9 mouse cellular contexts compared by ENCODE assay signal in genomic region chr7:45235656-45236180, GRCm38 (mm10). TPM values are rescaled to one million over a fixed set of nuclear protein-coding genes. Genes with fewer than 3 reads are reported as not detected.
A peak's percentile ranks its signal among the peaks of the same experiment; 100 is the strongest.
DNase-seq lines count a peak whose midpoint lies in the region; ATAC-seq lines count a peak whose summit lies in the region.
"Had no signal": no experiment of that assay in that cellular context is flagged by ENCODE, and none has a peak within 500 bp of the region (broad histone marks: within the 10 kb centered on the region; RNA-seq: fewer than 3 reads in every experiment).

No protein-coding gene starts in this region.

- H3K9me3 ChIP-seq in lung, embryonic 15.5 days: no peaks in the 10 kb centered on the region
- no peaks in the 10 kb centered on the region for H3K9me3 ChIP-seq in forebrain, embryonic 14.5 days (replicated peaks; ENCODE audit: control insufficient read depth, low read length)
- H3K9me3 ChIP-seq in intestine, embryonic 15.5 days: no peaks in the 10 kb centered on the region
- no peaks in the 10 kb centered on the region for H3K9me3 ChIP-seq in neural tube, embryonic 12.5 days

- WGBS in lung, embryonic 15.5 days: 39% methylated on average over 17 of the region's 17 CpGs
- WGBS in forebrain, embryonic 14.5 days: 30% methylated on average over 17 of the region's 17 CpGs
- WGBS in intestine, embryonic 15.5 days: 38% methylated on average over 17 of the region's 17 CpGs
- WGBS in neural tube, embryonic 12.5 days: 35% methylated on average over 17 of the region's 17 CpGs

- H3K4me2 ChIP-seq in lung, embryonic 15.5 days: peak overlapping the region; percentile 58
- peak overlapping the region; percentile 31 for H3K4me2 ChIP-seq in forebrain, embryonic 14.5 days (ENCODE audit: low read length)
- H3K4me2 ChIP-seq in intestine, embryonic 15.5 days (replicated peaks): peak overlapping the region; percentile 61
- peak overlapping the region; percentile 43 for H3K4me2 ChIP-seq in neural tube, embryonic 12.5 days (replicated peaks)

- no peaks in the 10 kb centered on the region for H3K27me3 ChIP-seq in lung, embryonic 15.5 days
- 0 out of 2 replicates have a peak, but pooled peaks cover 12% of the 10 kb centered on the region for H3K27me3 ChIP-seq in forebrain, embryonic 14.5 days (replicated peaks; ENCODE audit: control insufficient read depth, insufficient read depth, low read length)
- H3K27me3 ChIP-seq in intestine, embryonic 15.5 days (replicated peaks): peaks cover 5% of the 10 kb centered on the region
- H3K27me3 ChIP-seq in neural tube, embryonic 12.5 days (replicated peaks): peaks cover 40% of the 10 kb centered on the region

- H3K4me3 ChIP-seq in lung, embryonic 15.5 days: peak overlapping the region; percentile 27
- 0 out of 2 replicates have a peak overlapping the region, but pooled peaks have one; percentile 8 for H3K4me3 ChIP-seq in forebrain, embryonic 14.5 days (ENCODE audit: low read depth, low read length)
- peak overlapping the region; percentile 15; the same call in 1 of the 2 replicates for H3K4me3 ChIP-seq in intestine, embryonic 15.5 days (replicated peaks)
- H3K4me3 ChIP-seq in neural tube, embryonic 12.5 days: no peak overlapping the region

- H3K27ac ChIP-seq in lung, embryonic 15.5 days: peak overlapping the region; percentile 38; the same call in 1 of the 2 replicates
- H3K27ac ChIP-seq in forebrain, embryonic 14.5 days (ENCODE audit: low read depth, low read length): 0 out of 2 replicates have a peak overlapping the region, but pooled peaks have one; percentile 15
- 0 out of 2 replicates have a peak overlapping the region, but pooled peaks have one; percentile 34 for H3K27ac ChIP-seq in intestine, embryonic 15.5 days
- no peak overlapping the region for H3K27ac ChIP-seq in neural tube, embryonic 12.5 days

- ATAC-seq in lung, embryonic 15.5 days (ENCODE audit: borderline replicate concordance, extremely low read depth, low FRiP score, low TSS enrichment): 0 out of 2 replicates have a peak, but pooled peaks have one; percentile 2
- no peak for ATAC-seq in forebrain, embryonic 14.5 days
- no peak; the same call in 1 of the 2 replicates for ATAC-seq in intestine, embryonic 15.5 days
- peak; percentile 10; the same call in 1 of the 2 replicates for ATAC-seq in neural tube, embryonic 12.5 days (ENCODE audit: low FRiP score, low read depth)

- DNase-seq in lung, adult 18-20 months: no peak
- DNase-seq in forebrain, embryonic 14.5 days (ENCODE audit: low spot score): no peak
- no peak for DNase-seq in embryo, embryonic 10 days (ENCODE audit: low spot score)
- no peak for DNase-seq in adrenal gland, postnatal 25 days
- no peak for DNase-seq in kidney, postnatal 25 days

- peaks cover 40% of the 10 kb centered on the region for H3K4me1 ChIP-seq in lung, embryonic 15.5 days
- H3K4me1 ChIP-seq in forebrain, embryonic 14.5 days (ENCODE audit: control insufficient read depth, insufficient read depth, low read length): peaks cover 17% of the 10 kb centered on the region
- H3K4me1 ChIP-seq in intestine, embryonic 15.5 days (replicated peaks): peaks cover 24% of the 10 kb centered on the region
- peaks cover 20% of the 10 kb centered on the region for H3K4me1 ChIP-seq in neural tube, embryonic 12.5 days

- no peak overlapping the region for H3K9ac ChIP-seq in lung, embryonic 15.5 days
- H3K9ac ChIP-seq in forebrain, embryonic 14.5 days (ENCODE audit: low read length): 0 out of 2 replicates have a peak overlapping the region, but pooled peaks have one; percentile 36
- H3K9ac ChIP-seq in intestine, embryonic 15.5 days: 0 out of 2 replicates have a peak overlapping the region, but pooled peaks have one; percentile 30
- no peak overlapping the region for H3K9ac ChIP-seq in neural tube, embryonic 12.5 days

- H3K36me3 ChIP-seq in lung, embryonic 15.5 days: peaks cover 25% of the 10 kb centered on the region
- peaks cover 27% of the 10 kb centered on the region for H3K36me3 ChIP-seq in forebrain, embryonic 14.5 days (ENCODE audit: control insufficient read depth, insufficient read depth, low read length)
- H3K36me3 ChIP-seq in intestine, embryonic 15.5 days: peaks cover 5% of the 10 kb centered on the region; the same call in 1 of the 2 replicates
- peaks cover 23% of the 10 kb centered on the region for H3K36me3 ChIP-seq in neural tube, embryonic 12.5 days

RNA-seq across cellular contexts. Expression of gene Cd37, which starts 3.2 kb away (rescaled TPM):
- 3.1 and 3.8 TPM in 2 replicates for polyA plus RNA-seq in lung, embryonic 15.5 days (2015; fragmentation: Nextera tagmentation; extraction: Ambion mirVana)
- polyA plus RNA-seq in forebrain, embryonic 14.5 days (2014; fragmentation: Nextera tagmentation; extraction: Ambion mirVana): 0.99 and 1.4 TPM in 2 replicates
- 3.5 and 3.6 TPM in 2 replicates for polyA plus RNA-seq in intestine, embryonic 15.5 days (2015; fragmentation: Nextera tagmentation; extraction: Ambion mirVana)
- 1.1 and 1.2 TPM in 2 replicates for polyA plus RNA-seq in neural tube, embryonic 12.5 days (2016; fragmentation: Nextera tagmentation; extraction: Ambion mirVana)
- total RNA-seq in adrenal gland, postnatal 25 days (2021): 2.7 TPM in 2 replicates

RNA-seq across cellular contexts. Expression of gene Slc6a16, which starts 5.2 kb away (rescaled TPM):
- 0.16 TPM in 1 of 2 replicates, not detected in the other for polyA plus RNA-seq in lung, embryonic 15.5 days (2015; fragmentation: Nextera tagmentation; extraction: Ambion mirVana)
- polyA plus RNA-seq in forebrain, embryonic 14.5 days (2014; fragmentation: Nextera tagmentation; extraction: Ambion mirVana): 0.09 and 0.26 TPM in 2 replicates
- not detected in 2 replicates for polyA plus RNA-seq in intestine, embryonic 15.5 days (2015; fragmentation: Nextera tagmentation; extraction: Ambion mirVana)
- polyA plus RNA-seq in neural tube, embryonic 12.5 days (2016; fragmentation: Nextera tagmentation; extraction: Ambion mirVana): 0.20 TPM in 1 of 2 replicates, not detected in the other
- total RNA-seq in adrenal gland, postnatal 25 days (2021): not detected in 2 replicates
- total RNA-seq: common myeloid progenitor, adult 5-6 weeks had no signal

RNA-seq across cellular contexts. Expression of gene Tead2, which starts 20.2 kb away (rescaled TPM):
- 180 and 183 TPM in 2 replicates for polyA plus RNA-seq in lung, embryonic 15.5 days (2015; fragmentation: Nextera tagmentation; extraction: Ambion mirVana)
- 81.7 and 95.7 TPM in 2 replicates for polyA plus RNA-seq in forebrain, embryonic 14.5 days (2014; fragmentation: Nextera tagmentation; extraction: Ambion mirVana)
- polyA plus RNA-seq in intestine, embryonic 15.5 days (2015; fragmentation: Nextera tagmentation; extraction: Ambion mirVana): 93.2 and 97.0 TPM in 2 replicates
- polyA plus RNA-seq in neural tube, embryonic 12.5 days (2016; fragmentation: Nextera tagmentation; extraction: Ambion mirVana): 173 and 178 TPM in 2 replicates
- total RNA-seq in adrenal gland, postnatal 25 days (2021): 15.0 and 15.3 TPM in 2 replicates

RNA-seq across cellular contexts. Expression of gene Dkkl1, which starts 23.8 kb away (rescaled TPM):
- polyA plus RNA-seq in lung, embryonic 15.5 days (2015; fragmentation: Nextera tagmentation; extraction: Ambion mirVana): 0.54 and 1.1 TPM in 2 replicates
- 0.91 and 1.7 TPM in 2 replicates for polyA plus RNA-seq in forebrain, embryonic 14.5 days (2014; fragmentation: Nextera tagmentation; extraction: Ambion mirVana)
- polyA plus RNA-seq in intestine, embryonic 15.5 days (2015; fragmentation: Nextera tagmentation; extraction: Ambion mirVana): 1.0 and 1.1 TPM in 2 replicates
- 7.5 and 7.6 TPM in 2 replicates for polyA plus RNA-seq in neural tube, embryonic 12.5 days (2016; fragmentation: Nextera tagmentation; extraction: Ambion mirVana)
- not detected in 2 replicates for total RNA-seq in adrenal gland, postnatal 25 days (2021)

RNA-seq across cellular contexts. Expression of gene Ccdc155, which starts 31.0 kb away (rescaled TPM):
- 0.75 and 1.1 TPM in 2 replicates for polyA plus RNA-seq in lung, embryonic 15.5 days (2015; fragmentation: Nextera tagmentation; extraction: Ambion mirVana)
- polyA plus RNA-seq in forebrain, embryonic 14.5 days (2014; fragmentation: Nextera tagmentation; extraction: Ambion mirVana): 0.43 and 0.52 TPM in 2 replicates
- 0.61 and 0.69 TPM in 2 replicates for polyA plus RNA-seq in intestine, embryonic 15.5 days (2015; fragmentation: Nextera tagmentation; extraction: Ambion mirVana)
- 0.42 and 0.74 TPM in 2 replicates for polyA plus RNA-seq in neural tube, embryonic 12.5 days (2016; fragmentation: Nextera tagmentation; extraction: Ambion mirVana)
- 0.12 TPM in 1 of 2 replicates, not detected in the other for total RNA-seq in adrenal gland, postnatal 25 days (2021)

Comparison
In these comparisons a context has a peak if more than half of its experiments do, and no peak if none do; other contexts are left out.
1. ATAC-seq: peak in lung, embryonic 15.5 days (single experiment) and neural tube, embryonic 12.5 days (single experiment); none in forebrain, embryonic 14.5 days (single experiment) and intestine, embryonic 15.5 days (single experiment).
2. H3K9ac ChIP-seq: peak in forebrain, embryonic 14.5 days (single experiment) and intestine, embryonic 15.5 days (single experiment); none in lung, embryonic 15.5 days (single experiment) and neural tube, embryonic 12.5 days (single experiment).
3. Peak in every context shown above with its lines, with median percentiles within 50 percentile points of each other: H3K4me2 ChIP-seq.